Mouse (Mus musculus): ENCODE data around the gene Tmem151a. TPM values are rescaled to one million over a fixed set of nuclear protein-coding genes. Genes with fewer than 3 reads are reported as not detected.

The Tmem151a gene
- total RNA-seq (2023) = not detected

DNA sequence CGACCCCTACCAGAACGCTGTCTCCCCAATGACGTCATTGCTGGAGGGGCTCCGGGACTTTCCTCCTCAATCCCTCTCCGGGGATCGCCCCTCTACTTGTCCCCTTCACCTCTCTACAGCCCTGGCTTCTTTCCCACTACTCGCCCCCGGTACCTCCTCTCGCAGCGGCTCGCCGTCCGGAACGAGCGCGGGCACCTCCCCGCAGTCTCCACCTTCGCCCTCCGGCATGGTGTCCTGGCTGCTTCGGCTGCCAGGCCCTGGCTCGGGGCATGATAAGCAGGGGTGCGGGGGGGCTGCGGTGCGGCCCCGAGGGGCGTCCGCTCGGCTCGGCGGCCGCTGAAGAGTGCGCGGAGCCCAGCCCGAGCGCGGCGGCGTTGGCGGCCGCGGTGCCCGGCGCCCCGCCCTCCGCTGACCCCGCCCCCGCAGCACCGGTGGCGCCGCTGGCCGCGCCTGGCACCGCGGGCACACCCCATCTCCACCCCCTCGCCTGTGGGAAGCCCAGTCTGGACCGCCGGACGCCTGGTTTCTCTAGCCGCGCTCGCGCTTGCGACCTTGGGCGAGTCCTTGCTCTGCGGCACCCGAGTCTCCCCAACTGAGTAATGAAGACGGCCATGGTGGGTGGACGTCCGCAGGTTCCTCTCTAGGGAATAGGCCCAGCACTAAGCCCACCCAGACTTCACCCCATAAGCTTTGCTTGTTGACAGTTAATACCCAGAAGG lies at the start of gene Tmem151a:
Gene Tmem151a (minus strand): TSS at position 387 of the 719 bp plus-strand sequence.

GRCm38 (mm10) chr19:5118384-5118698 lies 33.0 kb upstream of the Tmem151a start, which contains the start of gene Klc2:
TSS of gene Klc2 (minus strand) at chr19:5118560.

DNA sequence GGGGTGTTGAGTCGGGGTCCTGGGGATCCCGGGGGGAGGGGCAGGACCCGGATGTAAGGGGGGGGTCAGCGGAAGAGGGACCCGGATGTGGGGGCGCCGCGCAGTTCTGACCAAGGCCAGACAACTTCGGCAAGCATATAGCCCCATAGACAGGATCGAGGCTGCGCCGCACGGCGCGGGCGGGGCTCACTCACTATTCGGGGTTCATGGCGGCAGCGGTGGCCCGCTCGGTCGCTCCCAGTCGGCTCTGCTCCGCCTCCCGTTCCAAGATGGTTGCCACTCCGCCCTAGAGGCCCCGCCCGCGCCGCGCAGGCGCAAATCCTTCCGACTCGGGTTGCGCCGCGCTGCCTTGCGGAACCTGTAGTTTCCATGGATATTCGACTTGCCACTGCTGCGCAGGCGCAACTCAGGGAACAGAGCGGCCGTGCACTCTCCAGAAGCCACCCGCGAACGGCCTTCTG lies 21.4 kb upstream of the Tmem151a start, which contains the start of gene Rab1b:
Gene Rab1b (minus strand): TSS at position 342 of the 461 bp plus-strand sequence.

GRCm38 (mm10) chr19:5098363-5099143 lies 13.2 kb upstream of the Tmem151a start, which contains the start of gene Cnih2:
TSS of gene Cnih2 (minus strand) at chr19:5098521.

GRCm38 (mm10) chr19:5087884-5088728 lies 2.8 kb upstream of the Tmem151a start, which contains the start of gene Yif1a:
TSS of gene Yif1a (plus strand) at chr19:5088538.

DNA sequence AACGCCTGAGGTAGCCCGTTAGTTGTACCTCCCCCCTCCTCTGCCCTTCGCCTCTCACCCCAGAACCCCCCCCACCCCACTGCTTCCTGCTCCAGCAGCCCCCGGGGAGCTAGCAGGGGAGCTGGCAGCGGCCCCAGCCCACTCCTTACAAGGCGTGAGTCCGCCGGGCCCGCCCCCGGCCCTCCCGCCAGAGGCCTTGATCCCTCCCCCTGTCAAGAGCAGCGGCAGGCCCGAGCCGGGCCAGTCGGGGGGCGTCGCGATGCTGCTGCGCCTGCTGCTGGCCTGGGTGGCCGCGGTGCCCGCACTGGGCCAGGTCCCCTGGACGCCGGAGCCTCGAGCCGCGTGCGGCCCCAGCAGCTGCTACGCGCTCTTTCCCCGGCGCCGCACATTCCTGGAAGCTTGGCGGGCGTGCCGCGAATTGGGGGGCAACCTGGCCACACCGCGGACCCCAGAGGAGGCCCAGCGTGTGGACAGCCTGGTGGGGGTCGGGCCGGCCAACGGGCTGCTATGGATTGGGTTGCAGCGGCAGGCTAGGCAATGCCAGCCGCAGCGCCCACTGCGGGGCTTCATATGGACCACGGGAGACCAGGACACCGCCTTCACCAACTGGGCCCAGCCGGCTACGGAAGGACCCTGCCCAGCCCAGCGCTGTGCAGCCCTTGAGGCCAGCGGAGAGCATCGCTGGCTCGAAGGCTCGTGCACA lies 17.3 kb downstream of the Tmem151a start, which contains the start of gene Cd248:
Gene Cd248 (plus strand): TSS at position 212 of the 703 bp plus-strand sequence.

GRCm38 (mm10) chr19:5050047-5050905 lies 35.1 kb downstream of the Tmem151a start, which contains the start of gene Rin1:
TSS of gene Rin1 (plus strand) at chr19:5050481.

DNA sequence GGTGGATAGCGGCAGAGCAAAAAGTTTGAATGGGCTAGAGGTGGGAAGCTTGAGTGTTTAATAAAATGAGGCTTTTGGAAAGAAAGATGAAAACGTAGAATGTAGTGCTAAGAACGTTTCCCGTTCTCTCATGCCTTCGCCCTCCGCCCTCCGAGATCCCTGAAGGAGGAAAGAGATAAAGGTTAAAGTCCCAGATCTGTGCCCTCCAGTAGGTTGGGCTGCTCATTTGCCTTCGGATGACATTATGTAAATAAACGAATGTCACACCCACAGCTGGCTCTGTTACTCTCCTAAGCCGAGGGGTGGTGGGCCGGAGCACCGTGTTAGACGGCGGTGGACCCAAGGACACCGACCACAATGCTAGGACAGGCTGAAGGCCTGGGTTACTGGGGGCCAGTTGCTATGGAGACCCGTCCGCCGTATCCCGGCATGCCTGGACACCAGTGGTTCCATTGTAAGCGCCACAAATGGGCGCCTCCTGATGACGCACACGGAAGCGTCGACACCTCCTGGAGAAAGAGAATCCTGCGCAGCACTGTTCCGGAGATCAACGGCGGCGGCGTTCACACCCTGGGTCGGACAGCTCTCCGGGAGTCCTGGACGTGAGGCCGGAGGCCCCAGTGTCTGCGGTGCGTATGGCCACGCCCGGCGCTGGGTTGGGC lies 44.3 kb downstream of the Tmem151a start, which contains the start of gene Brms1:
Gene Brms1 (plus strand): TSS at position 493 of the 662 bp plus-strand sequence.

DNA sequence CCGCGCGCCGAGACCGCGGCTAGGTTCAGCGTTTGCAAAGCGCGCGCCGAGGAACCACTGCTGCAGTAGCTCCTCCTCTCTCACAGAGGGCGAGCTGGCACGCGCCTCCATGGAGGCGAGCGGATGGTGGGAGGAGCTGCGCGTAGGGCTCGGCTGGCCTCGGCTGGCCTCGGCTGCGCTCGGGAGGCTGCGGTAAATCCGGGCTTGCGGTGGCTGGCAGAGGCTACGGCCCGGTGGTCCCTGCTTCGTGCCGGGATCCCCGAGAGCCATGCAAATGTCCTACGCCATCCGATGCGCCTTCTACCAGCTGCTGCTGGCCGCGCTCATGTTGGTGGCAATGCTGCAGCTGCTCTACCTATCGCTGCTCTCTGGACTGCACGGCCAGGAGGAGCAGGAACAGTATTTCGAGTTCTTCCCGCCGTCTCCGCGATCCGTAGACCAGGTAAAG lies 46.6 kb downstream of the Tmem151a start, which contains the start of the genes B4gat1 and AC124502.3:
Gene B4gat1 (plus strand): TSS at position 118 of the 448 bp plus-strand sequence.
Gene AC124502.3 (plus strand): TSS at position 183 of the 448 bp plus-strand sequence.

GRCm38 (mm10) chr19:5023621-5024479 lies 61.5 kb downstream of the Tmem151a start, which contains the start of gene Slc29a2:
TSS of gene Slc29a2 (plus strand) at chr19:5023860.

Other genes starting within 250 kb of the Tmem151a start
- gene Ccs, start 246.2 kb downstream of the Tmem151a start, total RNA-seq (2023) = 10 to 100 TPM; 12.8 to 19.1 TPM
- not detected for gene Ccdc87, start 246.2 kb downstream of the Tmem151a start, total RNA-seq (2023)
- 1 to 10 TPM; 2.0 to 4.6 TPM for gene Ctsf, start 230.4 kb downstream of the Tmem151a start, total RNA-seq (2023)
- gene Actn3, start 207.6 kb downstream of the Tmem151a start, total RNA-seq (2023) = under 1 TPM; 0.16 to 0.29 TPM
- gene Zdhhc24, start 206.9 kb downstream of the Tmem151a start, total RNA-seq (2023) = 1 to 10 TPM; 6.1 to 6.4 TPM
- gene Bbs1, start 178.9 kb downstream of the Tmem151a start, total RNA-seq (2023) = under 1 TPM; 0.29 to 0.51 TPM
- 10 to 100 TPM; 49.1 to 52.7 TPM for gene Dpp3, start 157.2 kb downstream of the Tmem151a start, total RNA-seq (2023)
- gene Peli3, start 142.4 kb downstream of the Tmem151a start, total RNA-seq (2023) = not detected
- gene Mrpl11, start 123.4 kb downstream of the Tmem151a start, total RNA-seq (2023) = 10 to 100 TPM; 10.0 to 13.0 TPM
- not detected for gene Npas4, start 95.2 kb downstream of the Tmem151a start, total RNA-seq (2023)
- gene Slc29a2, start 61.7 kb downstream of the Tmem151a start, total RNA-seq (2023) = 1 to 10 TPM in 1 of 2 experiments, under 1 TPM in 1; 0.62 to 1.6 TPM
- gene B4gat1, start 46.7 kb downstream of the Tmem151a start, total RNA-seq (2023) = 1 to 10 TPM; 4.2 to 5.6 TPM
- not detected for gene AC124502.3, start 46.6 kb downstream of the Tmem151a start, total RNA-seq (2023)
- gene Brms1, start 44.2 kb downstream of the Tmem151a start, total RNA-seq (2023) = 10 to 100 TPM; 37.0 to 38.6 TPM
- gene Rin1, start 35.0 kb downstream of the Tmem151a start, total RNA-seq (2023) = 1 to 10 TPM in 1 of 2 experiments, under 1 TPM in 1; 1.00 to 1.7 TPM
- not detected for gene Cd248, start 17.5 kb downstream of the Tmem151a start, total RNA-seq (2023)
- gene Yif1a, start 3.0 kb upstream of the Tmem151a start, total RNA-seq (2023) = 10 to 100 TPM; 13.7 to 18.4 TPM
- gene Cnih2, start 13.0 kb upstream of the Tmem151a start, total RNA-seq (2023) = under 1 TPM; 0.27 to 0.93 TPM
- 100 to 1,000 TPM; 135 to 146 TPM for gene Rab1b, start 21.5 kb upstream of the Tmem151a start, total RNA-seq (2023)
- gene Klc2, start 33.0 kb upstream of the Tmem151a start, total RNA-seq (2023) = 10 to 100 TPM; 10.1 to 12.8 TPM
- gene Pacs1, start 187.6 kb upstream of the Tmem151a start, total RNA-seq (2023) = 100 to 1,000 TPM; 105 to 106 TPM
- 100 to 1,000 TPM; 199 to 214 TPM for gene Sf3b2, start 209.9 kb upstream of the Tmem151a start, total RNA-seq (2023)
- not detected for gene Gal3st3, start 212.8 kb upstream of the Tmem151a start, total RNA-seq (2023)

Data from neutrophil, adult 59 days (primary cell).